ENCODE assay signal across 25 mouse cellular contexts in genomic region chr12:17620226-17620625, GRCm38 (mm10).
DNase-seq lines count a peak whose midpoint lies in the region; ATAC-seq and TF ChIP-seq lines count a peak whose summit lies in the region.
"Had no signal": no experiment of that assay in that cellular context is flagged by ENCODE, and none has a peak within 500 bp of the region (broad histone marks: within the 10 kb centered on the region; RNA-seq: fewer than 3 reads in every experiment).

No protein-coding gene starts in this region.

- no peak for TF ChIP-seq POLR2A in kidney, adult 2 months (IDR thresholded peaks at IDR 0.05; ENCODE audit: low read depth, low read length)

- H3K9me3 ChIP-seq in midbrain, postnatal 0 days (ENCODE audit: low read length), result no peaks in the 10 kb centered on the region
- no peaks in the 10 kb centered on the region for H3K9me3 ChIP-seq in midbrain, embryonic 14.5 days (ENCODE audit: control insufficient read depth, low read length)
- no peaks in the 10 kb centered on the region for H3K9me3 ChIP-seq in kidney, postnatal 0 days (replicated peaks; ENCODE audit: low read length)
- H3K9me3 ChIP-seq: forebrain, embryonic 10.5 days; heart, embryonic 15.5 days; limb, embryonic 12.5 days had no signal

- 0 out of 2 replicates have a peak, but pooled peaks cover 3% of the 10 kb centered on the region for H3K4me1 ChIP-seq in midbrain, postnatal 0 days (ENCODE audit: insufficient read depth, low read length)
- 0 out of 2 replicates have a peak, but pooled peaks cover 5% of the 10 kb centered on the region for H3K4me1 ChIP-seq in midbrain, embryonic 14.5 days (ENCODE audit: control insufficient read depth, insufficient read depth, low read length)
- no peaks in the 10 kb centered on the region for H3K4me1 ChIP-seq in kidney, adult 2 months (ENCODE audit: control insufficient read depth, insufficient read depth, low read length)
- H3K4me1 ChIP-seq in kidney, postnatal 0 days (replicated peaks; ENCODE audit: insufficient read depth, low read length), result no peaks in the 10 kb centered on the region
- H3K4me1 ChIP-seq: heart, embryonic 15.5 days had no signal

- H3K27ac ChIP-seq in midbrain, postnatal 0 days (ENCODE audit: low read depth, low read length), result no peak overlapping the region
- H3K27ac ChIP-seq in midbrain, embryonic 14.5 days (replicated peaks; ENCODE audit: low read depth, low read length), result no peak overlapping the region
- H3K27ac ChIP-seq in kidney, adult 2 months (ENCODE audit: insufficient read depth, low read depth, low read length), result no peak overlapping the region
- H3K27ac ChIP-seq in kidney, postnatal 0 days, result no peak overlapping the region
- H3K27ac ChIP-seq: forebrain, embryonic 10.5 days; heart, embryonic 15.5 days; hindbrain, embryonic 14.5 days; limb, embryonic 12.5 days had no signal

- no peak overlapping the region for H3K9ac ChIP-seq in midbrain, postnatal 0 days (replicated peaks; ENCODE audit: low read length, poor library complexity, severe bottlenecking)
- no peak overlapping the region for H3K9ac ChIP-seq in midbrain, embryonic 14.5 days (replicated peaks; ENCODE audit: low read length)
- H3K9ac ChIP-seq in kidney, postnatal 0 days (ENCODE audit: low read depth, low read length), result no peak overlapping the region
- H3K9ac ChIP-seq: heart, embryonic 15.5 days; hindbrain, embryonic 14.5 days; limb, embryonic 12.5 days; liver, postnatal 0 days had no signal

- H3K36me3 ChIP-seq in midbrain, postnatal 0 days (ENCODE audit: insufficient read depth, low read length), result no peaks in the 10 kb centered on the region
- H3K36me3 ChIP-seq in midbrain, embryonic 14.5 days (ENCODE audit: control insufficient read depth, insufficient read depth, low read length), result no peaks in the 10 kb centered on the region
- H3K36me3 ChIP-seq in kidney, adult 2 months (ENCODE audit: control insufficient read depth, insufficient read depth, low read length), result no peaks in the 10 kb centered on the region
- no peaks in the 10 kb centered on the region for H3K36me3 ChIP-seq in kidney, postnatal 0 days (ENCODE audit: insufficient read depth, low read length)
- H3K36me3 ChIP-seq: forebrain, embryonic 10.5 days; heart, embryonic 15.5 days; limb, embryonic 12.5 days had no signal

- 62% methylated on average over 6 of the region's 6 CpGs for WGBS in midbrain, postnatal 0 days
- 68% methylated on average over 6 of the region's 6 CpGs for WGBS in midbrain, embryonic 14.5 days
- 29% methylated on average over 6 of the region's 6 CpGs for WGBS in kidney, adult 2 months
- 44% methylated on average over 6 of the region's 6 CpGs for WGBS in kidney, postnatal 0 days

- H3K27me3 ChIP-seq in midbrain, postnatal 0 days (ENCODE audit: insufficient read depth, low read length), result no peaks in the 10 kb centered on the region
- no peaks in the 10 kb centered on the region for H3K27me3 ChIP-seq in midbrain, embryonic 14.5 days (ENCODE audit: control insufficient read depth, insufficient read depth, low read length)
- no peaks in the 10 kb centered on the region for H3K27me3 ChIP-seq in kidney, adult 2 months (replicated peaks; ENCODE audit: control insufficient read depth, insufficient read depth, low read length)
- no peaks in the 10 kb centered on the region for H3K27me3 ChIP-seq in kidney, postnatal 0 days (ENCODE audit: insufficient read depth, low read length)
- H3K27me3 ChIP-seq: CH12.LX; limb, embryonic 12.5 days had no signal

- TF ChIP-seq CTCF in midbrain, postnatal 0 days (IDR thresholded peaks at IDR 0.05), result no peak; the same call in 1 of the 2 replicates
- TF ChIP-seq CTCF in kidney, adult 2 months (conservative IDR thresholded peaks at IDR 0.05; ENCODE audit: insufficient read depth, insufficient read length, low read depth, low read length), result no peak
- TF ChIP-seq CTCF in kidney, postnatal 0 days (IDR thresholded peaks at IDR 0.05; ENCODE audit: low read depth), result no peak

- H3K4me3 ChIP-seq in midbrain, postnatal 0 days (ENCODE audit: low read depth, low read length), result no peak overlapping the region
- H3K4me3 ChIP-seq in midbrain, embryonic 14.5 days (replicated peaks; ENCODE audit: low read depth, low read length), result no peak overlapping the region
- no peak overlapping the region for H3K4me3 ChIP-seq in kidney, adult 2 months (ENCODE audit: insufficient read depth, low read depth, low read length)
- H3K4me3 ChIP-seq in kidney, postnatal 0 days (replicated peaks; ENCODE audit: low read depth, low read length), result no peak overlapping the region
- H3K4me3 ChIP-seq: forebrain, embryonic 10.5 days; heart, embryonic 15.5 days; limb, embryonic 12.5 days; myocyte had no signal

- no peak for DNase-seq in midbrain, postnatal 0 days (ENCODE audit: low spot score)
- no peak for DNase-seq in midbrain, embryonic 14.5 days
- DNase-seq in kidney, adult 2 months, result peak; percentile 48
- DNase-seq in kidney, postnatal 0 days (ENCODE audit: low spot score), result no peak
- no peak for DNase-seq in lung, adult 18-20 months
- no peak for DNase-seq in right cerebral cortex, postnatal 25 days
- DNase-seq in cerebellum, postnatal 36 days, result no peak
- DNase-seq: adrenal gland, adult 8-10 months; B cell, adult 2 months; cerebellum, adult 11-12 months; cerebellum, postnatal 10 days; gastrocnemius, postnatal 36 days; heart, postnatal 36 days; liver, postnatal 0 days; lung, postnatal 10 days; thymus, postnatal 14 days had no signal

- ATAC-seq in midbrain, postnatal 0 days (ENCODE audit: low FRiP score), result peak; percentile 26; the same call in 1 of the 2 replicates
- no peak for ATAC-seq in midbrain, embryonic 14.5 days (ENCODE audit: low FRiP score, low TSS enrichment)
- peak; percentile 77; the same call in 1 of the 2 replicates for ATAC-seq in kidney, postnatal 0 days (replicated peaks; ENCODE audit: low FRiP score, low read depth)
- ATAC-seq: activated CD4-positive, CD25-positive, alpha-beta regulatory T cell, adult 4 months; liver, postnatal 0 days had no signal

- no peak overlapping the region for H3K4me2 ChIP-seq in midbrain, postnatal 0 days (ENCODE audit: low read depth, low read length, poor library complexity, severe bottlenecking)
- H3K4me2 ChIP-seq in midbrain, embryonic 14.5 days (ENCODE audit: low read length), result no peak overlapping the region
- H3K4me2 ChIP-seq in kidney, postnatal 0 days (ENCODE audit: low read length), result no peak overlapping the region
- H3K4me2 ChIP-seq: heart, embryonic 15.5 days; hindbrain, embryonic 14.5 days; limb, embryonic 12.5 days; liver, embryonic 11.5 days; midbrain, embryonic 11.5 days had no signal
